Mouse (Mus musculus): ENCODE data around the gene Ap5z1. TPM values are rescaled to one million over a fixed set of nuclear protein-coding genes. Genes with fewer than 3 reads are reported as not detected.

The Ap5z1 gene
- 10 to 100 TPM; 48.2 to 57.5 TPM for total RNA-seq (2023)

GRCm38 (mm10) chr5:142463461-142464454 is at the start of gene Ap5z1:
TSS of gene Ap5z1 (plus strand) at chr5:142463944.

Other genes starting within 250 kb of the Ap5z1 start
- 100 to 1,000 TPM; 112 to 114 TPM for gene Foxk1, start 62.4 kb upstream of the Ap5z1 start, total RNA-seq (2023)
- not detected for gene Papolb, start 66.1 kb downstream of the Ap5z1 start, total RNA-seq (2023)
- not detected for gene Radil, start 87.2 kb downstream of the Ap5z1 start, total RNA-seq (2023)
- gene Mmd2, start 144.9 kb downstream of the Ap5z1 start, total RNA-seq (2023) = not detected
- 10 to 100 TPM; 65.7 to 68.9 TPM for gene Wipi2, start 163.8 kb downstream of the Ap5z1 start, total RNA-seq (2023)
- gene Slc29a4, start 228.6 kb downstream of the Ap5z1 start, total RNA-seq (2023) = not detected